Mouse (Mus musculus) limb, embryonic 12.5 days (tissue): Measurements from ENCODE around the gene Iqschfp. TPM values are rescaled to one million over a fixed set of nuclear protein-coding genes. Genes with fewer than 3 reads are reported as not detected.

Source experiments
- ATAC-seq: fragments of 200-750 bp; cut with Nextera tagmentation; 2 replicates; pipeline ENCODE4 v1.8.0; 2017; ENCODE audit warnings: low read depth, moderate TSS enrichment; ENCODE audit not compliant: insufficient number of reproducible peaks, insufficient read depth, low FRiP score, low TSS enrichment
- H3K27ac ChIP-seq: fragments of 300-500 bp; sonication (generic); 2 replicates; pipeline ENCODE4 v1.5.1; 2016; ENCODE audit warnings: mild to moderate bottlenecking, moderate library complexity
- H3K27me3 ChIP-seq: fragments of 300-500 bp; sonication (generic); 2 replicates; pipeline ENCODE4 v1.6.1; 2016; ENCODE audit warnings: mild to moderate bottlenecking, moderate library complexity
- H3K36me3 ChIP-seq: fragments of 300-500 bp; sonication (generic); 2 replicates; pipeline ENCODE4 v1.6.1; 2016; ENCODE audit warnings: mild to moderate bottlenecking, moderate library complexity
- H3K4me1 ChIP-seq: fragments of 300-500 bp; sonication (generic); replicated peaks from 2 replicates; pipeline ENCODE4 v1.6.1; 2016
- H3K4me2 ChIP-seq: fragments of 300-500 bp; sonication (generic); 2 replicates; pipeline ENCODE4 v1.6.1; 2016; ENCODE audit warnings: mild to moderate bottlenecking, moderate library complexity
- H3K4me3 ChIP-seq: fragments of 300-500 bp; sonication (generic); replicated peaks from 2 replicates; pipeline ENCODE4 v1.5.1; 2016; ENCODE audit warnings: mild to moderate bottlenecking
- H3K9ac ChIP-seq: fragments of 300-500 bp; sonication (generic); replicated peaks from 2 replicates; pipeline ENCODE4 v1.6.1; 2016; ENCODE audit warnings: mild to moderate bottlenecking, moderate library complexity
- H3K9me3 ChIP-seq: fragments of 300-500 bp; sonication (generic); 2 replicates; pipeline ENCODE4 v1.6.1; 2016; ENCODE audit warnings: mild to moderate bottlenecking, moderate library complexity
- WGBS: fragments of 180-500 bp; shearing (Covaris S2); methylation state at CpG from one replicate; pipeline ENCODE4 v1.1.7; 2016; 5-methylcytosine and 5-hydroxymethylcytosine counted together
- polyA plus RNA-seq: library from polyadenylated mRNA; unstranded; fragments of >200 nt; fragmentation: Nextera tagmentation; extraction: Ambion mirVana; gene quantifications from 2 replicates; pipeline ENCODE4 v1.2.1, GENCODE M21; 2016

Gene Iqschfp
- polyA plus RNA-seq, 1 experiment from 2014 or later, result 0.87 TPM

DNA sequence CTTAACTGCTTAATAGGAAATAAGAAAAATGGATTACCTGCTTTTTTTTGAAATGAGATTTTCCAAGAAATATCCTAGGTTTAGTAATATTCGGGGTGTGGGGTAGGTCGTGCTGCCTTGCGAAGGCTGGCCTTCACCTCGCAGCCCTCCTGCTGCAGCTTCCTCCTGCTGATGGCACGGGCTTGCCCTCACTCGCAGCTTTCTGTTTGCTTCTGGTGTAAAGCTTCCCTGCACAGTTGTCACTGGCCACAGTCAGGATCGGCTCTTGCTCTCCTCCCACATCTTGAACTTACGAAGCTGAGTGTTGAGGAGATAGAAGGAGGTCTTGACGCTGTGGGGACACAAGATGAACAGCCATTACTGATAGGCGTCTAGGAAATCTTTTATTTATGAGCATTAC is 712.4 kb downstream of the Iqschfp start:
- Histone ChIP-seq H3K4me2 (no peak overlapping the region), H3K4me3 (no peak overlapping the region), H3K9me3 (no peaks in the 10 kb centered on the region), H3K27me3 (no peaks in the 10 kb centered on the region), H3K36me3 (no peaks in the 10 kb centered on the region), H3K4me1 (0 out of 2 replicates have a peak, but pooled peaks cover 9% of the 10 kb centered on the region), H3K27ac (no peak overlapping the region), H3K9ac (no peak overlapping the region)
- ATAC-seq, result no peak
- 72% methylated on average over 10 of the region's 10 CpGs for WGBS

DNA sequence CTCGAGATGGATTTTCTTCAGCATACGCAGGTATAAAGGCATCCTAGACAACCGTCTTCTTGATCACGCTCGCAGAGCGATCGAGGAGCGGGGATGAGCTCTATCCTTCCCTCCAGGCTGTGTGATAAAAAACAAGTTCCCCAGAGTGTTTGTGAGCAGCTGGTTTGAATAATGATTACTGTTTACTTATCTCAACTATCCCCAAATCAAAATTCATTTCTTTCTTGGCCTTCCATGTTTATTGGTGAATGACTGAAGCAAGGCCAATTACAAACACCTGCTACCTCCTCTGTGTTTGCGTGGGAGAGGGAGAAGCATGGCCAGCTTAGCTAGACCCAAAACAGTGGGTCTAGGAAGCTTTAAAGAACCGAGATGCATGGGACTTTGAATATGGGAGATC is 712.9 kb downstream of the Iqschfp start:
- no peak overlapping the region for H3K4me2 ChIP-seq
- no peaks in the 10 kb centered on the region for H3K27me3 ChIP-seq
- 0 out of 2 replicates have a peak, but pooled peaks cover 10% of the 10 kb centered on the region for H3K4me1 ChIP-seq
- 80% methylated on average over 10 of the region's 10 CpGs for WGBS
- H3K9ac ChIP-seq, result no peak overlapping the region
- H3K36me3 ChIP-seq, result no peaks in the 10 kb centered on the region
- no peaks in the 10 kb centered on the region for H3K9me3 ChIP-seq
- H3K4me3 ChIP-seq, result no peak overlapping the region
- ATAC-seq, result no peak
- no peak overlapping the region for H3K27ac ChIP-seq

DNA sequence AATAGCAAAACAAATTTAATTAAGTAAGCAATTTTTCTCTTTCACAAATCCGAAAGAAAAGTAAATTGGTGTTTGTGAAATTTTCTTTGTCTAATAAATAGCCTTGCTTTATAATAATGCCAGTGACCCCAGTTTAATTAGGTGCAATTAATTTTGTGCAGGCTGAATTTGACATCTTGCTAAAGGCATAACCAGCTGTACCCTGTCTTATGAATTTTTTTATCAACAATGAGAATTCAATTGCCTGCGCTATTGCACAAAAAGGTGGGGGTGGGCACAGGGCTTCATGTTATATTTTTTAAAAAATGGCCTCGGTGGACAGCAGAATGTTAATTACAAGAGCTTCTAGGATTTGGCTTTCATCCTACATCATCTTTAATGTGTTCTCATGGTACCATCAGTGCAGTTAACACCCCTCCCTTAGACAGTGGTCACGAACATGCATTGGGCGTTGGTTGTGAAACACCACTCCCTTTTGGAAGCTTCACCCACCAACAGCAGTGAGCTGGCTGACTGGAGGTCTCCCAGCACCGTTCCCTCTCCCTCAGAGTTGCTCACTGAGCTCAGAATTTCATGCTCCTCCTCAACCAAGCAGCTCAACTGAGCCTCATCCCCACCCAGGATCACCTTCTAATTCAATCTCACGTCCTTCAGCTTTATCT is 714.0 kb downstream of the Iqschfp start:
- Histone ChIP-seq H3K9me3 (no peaks in the 10 kb centered on the region), H3K4me2 (no peak overlapping the region), H3K4me3 (no peak overlapping the region), H3K36me3 (no peaks in the 10 kb centered on the region), H3K27me3 (no peaks in the 10 kb centered on the region), H3K27ac (no peak overlapping the region), H3K9ac (no peak overlapping the region), H3K4me1 (peaks cover 18% of the 10 kb centered on the region; the same call in 1 of the 2 replicates)
- no peak for ATAC-seq
- 90% methylated on average over 7 of the region's 7 CpGs for WGBS

DNA sequence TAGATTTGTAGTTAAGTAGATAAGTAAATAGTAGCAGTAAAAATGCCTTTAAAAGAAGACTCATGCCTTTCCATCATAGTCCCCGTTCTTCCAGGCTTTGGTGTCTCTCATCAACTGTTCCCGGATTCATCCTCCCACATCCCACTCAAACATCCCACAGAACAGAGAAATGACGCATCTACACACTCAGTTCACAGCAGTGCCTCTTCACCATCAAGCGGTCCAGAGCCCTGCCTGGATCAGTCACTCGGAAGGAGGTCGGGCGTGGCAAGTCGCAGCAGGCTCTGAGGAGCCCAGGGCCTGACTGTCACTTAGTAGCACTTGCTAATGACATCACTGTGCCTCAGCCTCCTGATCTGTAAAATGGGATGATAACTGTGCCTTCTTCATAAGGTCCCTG is 714.7 kb downstream of the Iqschfp start:
- Histone ChIP-seq H3K36me3 (no peaks in the 10 kb centered on the region), H3K27ac (no peak overlapping the region), H3K4me1 (peaks cover 18% of the 10 kb centered on the region; the same call in 1 of the 2 replicates), H3K9ac (no peak overlapping the region), H3K27me3 (no peaks in the 10 kb centered on the region), H3K4me3 (no peak overlapping the region), H3K9me3 (no peaks in the 10 kb centered on the region), H3K4me2 (no peak overlapping the region)
- WGBS, result 92% methylated on average over 8 of the region's 8 CpGs
- ATAC-seq, result no peak

DNA sequence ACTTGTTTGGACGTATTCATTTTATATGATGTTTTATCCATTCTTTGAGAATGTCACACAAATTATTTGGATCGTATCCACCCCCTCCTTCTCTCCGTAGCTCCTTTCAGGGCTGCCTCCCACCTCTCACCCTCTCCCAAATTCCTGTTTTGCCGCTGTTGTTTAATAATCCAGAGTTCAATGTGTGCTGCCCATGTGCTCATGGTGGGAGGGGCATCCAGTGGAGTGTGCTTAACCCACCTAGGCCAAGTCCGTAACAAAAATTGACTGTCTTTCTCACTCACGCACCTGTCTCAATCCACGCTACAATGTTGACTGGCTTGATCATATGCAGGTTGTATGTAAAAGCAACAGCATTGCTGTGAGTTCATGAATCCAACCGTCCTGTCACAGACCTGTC is 715.3 kb downstream of the Iqschfp start:
- Histone ChIP-seq H3K27ac (no peak overlapping the region), H3K9ac (no peak overlapping the region), H3K4me2 (no peak overlapping the region), H3K4me1 (peaks cover 18% of the 10 kb centered on the region; the same call in 1 of the 2 replicates), H3K36me3 (no peaks in the 10 kb centered on the region), H3K27me3 (no peaks in the 10 kb centered on the region), H3K9me3 (no peaks in the 10 kb centered on the region), H3K4me3 (no peak overlapping the region)
- 91% methylated on average over 8 of the region's 8 CpGs for WGBS
- no peak for ATAC-seq

DNA sequence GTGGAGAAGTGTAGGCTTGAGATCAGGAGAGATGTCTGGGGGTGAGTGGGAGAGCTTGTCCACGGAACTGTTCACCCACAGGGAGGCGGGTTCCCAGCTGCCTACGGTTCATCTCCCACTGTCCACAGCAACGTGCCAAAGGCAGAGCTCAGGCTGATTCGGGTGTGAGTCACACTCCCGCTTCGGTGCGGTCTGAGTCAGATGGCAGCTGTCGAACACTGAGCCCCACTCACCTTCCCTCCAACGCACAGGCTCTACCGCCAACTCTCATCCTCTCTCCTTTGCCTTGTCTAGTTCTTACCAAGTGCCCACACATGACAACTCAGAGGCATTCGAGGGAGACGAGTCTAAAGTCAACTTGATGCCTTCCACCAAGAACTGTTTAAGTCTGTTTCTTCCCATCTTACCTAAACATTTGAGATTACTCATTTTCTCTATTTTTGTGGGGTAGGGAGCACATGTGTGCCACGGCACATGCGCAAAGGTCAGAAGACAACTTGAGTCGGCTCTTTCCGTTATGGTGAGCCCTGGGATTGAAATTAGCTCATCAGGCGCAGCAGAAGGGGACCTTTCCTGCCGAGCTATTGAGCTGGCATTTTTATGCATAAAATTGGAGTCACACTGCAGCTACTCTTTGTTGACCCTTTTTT is 716.9 kb downstream of the Iqschfp start:
- H3K27ac ChIP-seq, result no peak overlapping the region
- no peaks in the 10 kb centered on the region for H3K27me3 ChIP-seq
- H3K9me3 ChIP-seq, result no peaks in the 10 kb centered on the region
- H3K9ac ChIP-seq, result no peak overlapping the region
- no peak overlapping the region for H3K4me3 ChIP-seq
- H3K4me2 ChIP-seq, result no peak overlapping the region
- H3K4me1 ChIP-seq, result peaks cover 18% of the 10 kb centered on the region; the same call in 1 of the 2 replicates
- ATAC-seq, result no peak
- H3K36me3 ChIP-seq, result no peaks in the 10 kb centered on the region
- WGBS, result 83% methylated on average over 19 of the region's 19 CpGs

DNA sequence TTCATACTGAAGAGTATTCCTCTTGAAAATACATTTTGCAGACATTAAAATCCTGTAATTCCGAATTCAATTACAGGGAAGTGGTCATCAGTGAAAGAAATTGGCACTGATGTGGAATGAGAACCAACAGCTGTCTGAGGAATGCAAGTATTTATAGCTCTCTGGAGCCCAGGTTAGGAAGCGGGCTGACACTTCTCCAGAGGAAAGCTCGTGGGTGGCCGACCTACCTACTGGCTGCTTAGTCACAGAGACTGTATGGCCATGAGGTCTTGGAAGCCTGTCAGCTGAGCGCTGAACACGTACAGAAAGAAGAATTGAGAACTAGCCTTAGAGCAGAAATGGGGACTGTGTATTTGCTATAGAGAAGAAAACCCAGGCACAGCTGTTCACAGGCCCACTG is 718.0 kb downstream of the Iqschfp start:
- no peaks in the 10 kb centered on the region for H3K36me3 ChIP-seq
- no peak overlapping the region for H3K4me2 ChIP-seq
- no peak for ATAC-seq
- H3K4me3 ChIP-seq, result no peak overlapping the region
- H3K9ac ChIP-seq, result no peak overlapping the region
- no peaks in the 10 kb centered on the region for H3K27me3 ChIP-seq
- peaks cover 18% of the 10 kb centered on the region; the same call in 1 of the 2 replicates for H3K4me1 ChIP-seq
- H3K9me3 ChIP-seq, result no peaks in the 10 kb centered on the region
- 55% methylated on average over 6 of the region's 6 CpGs for WGBS
- H3K27ac ChIP-seq, result no peak overlapping the region

DNA sequence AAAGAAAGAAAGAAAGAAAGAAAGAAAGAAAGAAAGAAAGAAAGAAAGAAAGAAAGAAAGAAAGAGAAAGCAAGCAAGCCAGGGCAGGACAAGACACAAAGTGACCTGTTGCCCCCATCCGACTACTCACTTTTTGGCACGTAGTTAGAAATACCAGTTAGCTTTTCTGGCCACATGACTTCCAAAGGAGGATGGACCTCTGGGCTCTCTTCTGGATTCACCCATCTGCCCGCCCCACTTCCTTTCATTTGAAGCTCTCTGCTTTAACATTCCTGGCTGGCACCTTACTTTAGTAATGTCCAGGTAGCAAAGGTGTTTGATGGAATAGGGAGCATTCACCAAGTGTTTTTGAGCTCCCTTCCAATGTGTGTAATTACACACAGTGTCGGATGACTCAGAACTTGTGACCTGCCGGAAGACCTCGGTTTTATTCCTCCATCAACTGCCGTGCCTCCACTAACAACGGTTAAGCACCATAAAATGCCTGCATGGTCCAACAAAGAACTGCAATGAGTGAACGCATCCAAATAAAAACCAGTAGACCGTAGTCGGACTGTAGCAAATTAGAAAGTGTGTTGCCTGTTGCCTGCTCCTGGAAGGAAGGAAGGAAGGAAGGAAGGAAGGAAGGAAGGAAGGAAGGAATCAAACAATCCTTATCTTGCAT is 718.7 kb downstream of the Iqschfp start:
- no peaks in the 10 kb centered on the region for H3K9me3 ChIP-seq
- H3K4me1 ChIP-seq, result peaks cover 18% of the 10 kb centered on the region; the same call in 1 of the 2 replicates
- no peak for ATAC-seq
- 59% methylated on average over 11 of the region's 11 CpGs for WGBS
- H3K27me3 ChIP-seq, result no peaks in the 10 kb centered on the region
- no peaks in the 10 kb centered on the region for H3K36me3 ChIP-seq
- H3K4me2 ChIP-seq, result no peak overlapping the region
- no peak overlapping the region for H3K9ac ChIP-seq
- H3K4me3 ChIP-seq, result no peak overlapping the region
- H3K27ac ChIP-seq, result no peak overlapping the region

DNA sequence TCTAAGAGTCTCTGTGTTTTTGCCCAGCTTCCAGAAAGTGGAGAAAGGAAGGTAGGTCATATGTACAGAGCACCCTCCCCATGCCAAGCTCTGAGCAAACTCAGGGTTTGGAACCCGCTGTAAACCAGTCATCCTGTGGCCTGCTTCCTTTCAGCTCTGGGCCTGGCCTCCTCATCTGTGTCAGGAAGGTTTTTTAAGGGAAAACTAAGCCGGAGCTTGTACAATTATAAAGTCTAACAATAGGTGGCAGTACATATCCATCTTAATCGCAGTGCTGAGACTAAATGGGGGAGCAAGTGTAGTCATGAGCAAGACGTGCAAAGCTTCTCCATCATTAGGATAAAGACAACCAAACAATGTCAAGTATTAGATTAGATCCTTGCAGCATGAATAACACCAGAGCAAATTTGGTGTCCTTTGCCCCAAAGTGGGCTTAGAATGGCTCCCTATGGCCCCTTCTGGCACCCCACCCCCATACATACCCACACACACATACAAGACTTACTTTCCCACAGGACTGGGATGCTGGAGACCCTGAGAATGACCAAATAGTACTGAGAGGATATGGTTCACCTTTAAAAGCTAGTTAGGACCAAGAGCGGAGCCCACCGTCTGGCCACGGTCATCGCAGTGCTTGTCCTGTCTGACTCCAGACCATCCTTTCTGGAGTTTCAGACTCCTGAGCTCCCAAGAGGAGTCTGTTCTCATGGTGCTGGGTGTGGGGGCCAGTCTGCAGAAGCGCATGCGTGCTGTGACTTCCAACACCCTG is 723.2 kb downstream of the Iqschfp start:
- Histone ChIP-seq H3K9ac (no peak overlapping the region), H3K4me2 (no peak overlapping the region), H3K9me3 (no peaks in the 10 kb centered on the region), H3K27ac (no peak overlapping the region), H3K27me3 (no peaks in the 10 kb centered on the region), H3K4me1 (peaks cover 6% of the 10 kb centered on the region; the same call in 1 of the 2 replicates), H3K36me3 (no peaks in the 10 kb centered on the region), H3K4me3 (no peak overlapping the region)
- WGBS, result 75% methylated on average over 10 of the region's 10 CpGs
- no peak for ATAC-seq

DNA sequence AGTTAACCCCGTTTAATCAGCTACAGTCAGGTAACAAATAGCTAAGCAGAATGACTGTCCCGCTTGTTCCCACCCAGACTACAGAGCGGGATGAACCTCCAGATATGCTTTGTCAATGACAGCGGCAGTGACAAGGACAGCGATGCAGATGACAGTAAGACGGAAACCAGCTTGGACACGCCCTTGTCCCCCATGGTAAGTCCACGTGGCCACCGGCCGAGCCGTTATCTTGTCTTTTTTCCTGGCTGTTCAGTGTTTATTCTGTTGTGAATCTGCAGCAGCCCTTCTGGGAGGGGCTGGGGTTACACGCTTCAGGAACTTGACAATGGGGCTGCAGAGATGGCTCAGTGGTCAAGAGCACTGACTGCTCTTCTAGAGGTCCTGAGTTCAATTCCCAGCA is 724.3 kb downstream of the Iqschfp start:
- no peak for ATAC-seq
- H3K27me3 ChIP-seq, result no peaks in the 10 kb centered on the region
- H3K9me3 ChIP-seq, result no peaks in the 10 kb centered on the region
- H3K4me1 ChIP-seq, result no peaks in the 10 kb centered on the region
- no peak overlapping the region for H3K9ac ChIP-seq
- WGBS, result 93% methylated on average over 12 of the region's 12 CpGs
- no peaks in the 10 kb centered on the region for H3K36me3 ChIP-seq
- no peak overlapping the region for H3K4me3 ChIP-seq
- no peak overlapping the region for H3K27ac ChIP-seq
- no peak overlapping the region for H3K4me2 ChIP-seq

DNA sequence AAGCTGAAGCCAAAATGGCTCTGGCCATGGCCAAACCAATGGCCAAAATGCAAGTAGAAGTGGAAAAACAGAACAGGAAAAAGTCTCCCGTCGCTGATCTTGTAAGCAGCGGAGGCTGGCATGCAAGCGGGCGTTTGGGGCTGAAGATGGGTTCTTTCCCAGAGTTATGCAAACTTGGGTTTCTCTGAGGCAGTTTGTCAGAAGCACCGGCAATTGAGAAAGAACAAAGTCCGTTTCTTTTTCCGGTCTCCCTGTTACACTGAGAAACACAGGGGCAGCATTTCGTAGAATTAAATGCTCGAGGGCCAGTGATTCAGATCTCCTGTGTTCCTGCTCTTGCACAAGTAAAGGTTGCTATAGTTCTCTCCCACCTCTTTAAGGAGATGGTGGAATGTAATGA is 725.7 kb downstream of the Iqschfp start:
- Histone ChIP-seq H3K27me3 (no peaks in the 10 kb centered on the region), H3K4me3 (no peak overlapping the region), H3K9me3 (no peaks in the 10 kb centered on the region), H3K36me3 (no peaks in the 10 kb centered on the region), H3K4me2 (no peak overlapping the region), H3K4me1 (no peaks in the 10 kb centered on the region), H3K9ac (no peak overlapping the region), H3K27ac (no peak overlapping the region)
- no peak for ATAC-seq
- 93% methylated on average over 10 of the region's 10 CpGs for WGBS
